Mouse (Mus musculus): ENCODE results near the gene Lrch1.

Lrch1 gene

GRCm38 (mm10) chr14:74723541-74723940, 224.1 kb downstream of the Lrch1 start:
- no peak for DNase-seq (ENCODE audit: low spot score)

GRCm38 (mm10) chr14:74709054-74709453, 238.6 kb downstream of the Lrch1 start:
- peak; percentile 82 for DNase-seq (ENCODE audit: low spot score)

All from embryo, embryonic 10.5 days (tissue).